Mouse (Mus musculus) forebrain, embryonic 16.5 days (tissue): ENCODE measurements at regions not wholly inside any gene's neighbourhood (a gene's known extent, or its start where the extent isn't known, plus 50 kb on each side); places are given as distances from the start of the nearest gene placed in this dataset.

Source experiments
- ATAC-seq: fragments of 200-750 bp; cut with Nextera tagmentation; 2 replicates; pipeline ENCODE4 v1.8.0; 2017; ENCODE audit warnings: mild to moderate bottlenecking, moderate library complexity
- H3K27ac ChIP-seq: fragments of 300-500 bp; sonication (generic); 2 replicates; pipeline ENCODE4 v1.5.1; 2014; ENCODE audit warnings: low read length, control low read depth
- H3K27me3 ChIP-seq: fragments of 300-500 bp; sonication (generic); replicated peaks from 2 replicates; pipeline ENCODE4 v1.6.1; 2014; ENCODE audit warnings: low read length; ENCODE audit not compliant: control insufficient read depth, insufficient read depth
- H3K36me3 ChIP-seq: fragments of 300-500 bp; sonication (generic); 2 replicates; pipeline ENCODE4 v1.6.1; 2014; ENCODE audit not compliant: control insufficient read depth, insufficient read depth
- H3K4me1 ChIP-seq: fragments of 300-500 bp; sonication (generic); replicated peaks from 2 replicates; pipeline ENCODE4 v1.6.1; 2014; ENCODE audit warnings: low read length; ENCODE audit not compliant: control insufficient read depth, insufficient read depth
- H3K4me2 ChIP-seq: fragments of 300-500 bp; sonication (generic); 2 replicates; pipeline ENCODE4 v1.6.1; 2014; ENCODE audit warnings: mild to moderate bottlenecking, low read length, control low read depth
- H3K4me3 ChIP-seq: fragments of 300-500 bp; sonication (generic); replicated peaks from 2 replicates; pipeline ENCODE4 v1.5.1; 2014; ENCODE audit warnings: mild to moderate bottlenecking, low read length, control low read depth
- H3K9ac ChIP-seq: fragments of 300-500 bp; sonication (generic); replicated peaks from 2 replicates; pipeline ENCODE4 v1.6.1; 2014; ENCODE audit warnings: low read depth, low read length, control low read depth
- H3K9me3 ChIP-seq: fragments of 300-500 bp; sonication (generic); 2 replicates; pipeline ENCODE4 v1.6.1; 2016; ENCODE audit warnings: low read length; ENCODE audit not compliant: control insufficient read depth
- WGBS: fragments of 180-500 bp; shearing (Covaris S2); extraction: QIAGEN DNeasy Blood & Tissue Kit; methylation state at CpG from one replicate; pipeline ENCODE4 v1.1.7; 2014; 5-methylcytosine and 5-hydroxymethylcytosine counted together

DNA sequence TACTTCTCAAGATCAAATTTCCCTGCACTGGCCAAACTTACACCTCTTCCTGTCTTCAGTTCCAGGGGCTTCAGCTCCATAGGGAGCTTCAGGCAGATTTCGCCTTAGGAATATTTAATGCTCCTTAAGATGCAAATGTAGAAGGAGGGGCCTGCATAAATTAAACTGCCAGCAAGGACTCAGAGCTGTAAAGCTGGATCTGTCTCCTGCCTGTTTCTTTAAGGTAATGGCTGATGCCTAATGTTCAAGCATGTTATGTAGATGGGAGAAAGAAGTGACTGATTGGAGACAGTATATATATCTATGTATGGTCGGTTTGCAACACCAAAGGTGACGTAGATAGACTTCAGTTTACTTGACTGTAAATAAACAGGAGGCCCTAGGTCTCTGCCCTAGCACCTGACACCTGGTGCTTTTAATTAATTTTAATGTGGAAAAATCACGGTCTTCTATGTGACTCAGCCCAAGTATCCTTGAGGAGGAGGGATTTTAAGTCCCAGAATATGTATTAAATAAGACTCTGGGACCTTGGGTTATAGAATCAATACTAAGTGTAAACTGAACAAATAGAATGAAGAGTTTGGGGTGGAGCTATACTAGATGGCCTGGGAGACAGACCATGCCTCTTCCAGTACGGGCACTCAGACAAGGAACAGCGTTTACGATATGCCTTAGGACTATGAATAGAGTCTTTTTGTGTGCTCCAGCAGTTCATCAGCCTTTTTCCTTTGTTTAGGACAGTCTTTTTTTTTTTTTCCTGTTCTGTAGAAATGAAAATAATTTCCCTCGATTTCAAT lies 651.7 kb upstream of the Lmcd1 start:
- no peak overlapping the region for H3K4me3 ChIP-seq
- H3K27ac ChIP-seq = no peak overlapping the region
- H3K9me3 ChIP-seq = no peaks in the 10 kb centered on the region
- no peaks in the 10 kb centered on the region for H3K27me3 ChIP-seq
- peak; percentile 78 for ATAC-seq
- H3K9ac ChIP-seq = no peak overlapping the region
- no peak overlapping the region for H3K4me2 ChIP-seq
- no peaks in the 10 kb centered on the region for H3K4me1 ChIP-seq
- H3K36me3 ChIP-seq = no peaks in the 10 kb centered on the region
- 21% methylated on average over 8 of the region's 8 CpGs for WGBS

- no peaks in the 10 kb centered on the region for H3K27me3 ChIP-seq
- H3K36me3 ChIP-seq = no peaks in the 10 kb centered on the region
- no peaks in the 10 kb centered on the region for H3K9me3 ChIP-seq
- WGBS = 9% methylated on average over 7 of the region's 7 CpGs
- H3K4me3 ChIP-seq = no peak overlapping the region
- H3K27ac ChIP-seq = no peak overlapping the region
- ATAC-seq = peak; percentile 67
- no peak overlapping the region for H3K4me2 ChIP-seq
- no peak overlapping the region for H3K9ac ChIP-seq
- no peaks in the 10 kb centered on the region for H3K4me1 ChIP-seq
Observed at GRCm38 (mm10) chr6:111622481-111623139, 650.9 kb upstream of the Lmcd1 start.

DNA sequence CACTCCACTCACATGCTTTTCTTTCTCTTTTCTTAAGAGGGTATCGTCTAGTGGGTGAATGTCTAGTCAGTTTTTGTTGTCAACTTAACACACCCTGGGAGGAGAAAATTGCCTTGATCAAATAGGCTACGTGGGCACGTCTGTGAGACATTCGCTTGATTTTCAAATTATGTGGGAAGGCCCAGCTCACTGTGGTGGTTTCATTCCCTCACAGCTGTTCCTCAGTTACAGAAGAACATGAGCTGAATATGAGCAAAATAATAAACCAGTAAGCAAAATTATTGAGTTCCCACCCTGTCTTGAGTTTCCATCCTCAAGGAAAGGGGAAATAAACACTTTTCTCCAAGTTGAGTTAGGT lies 650.4 kb upstream of the Lmcd1 start:
- no peaks in the 10 kb centered on the region for H3K27me3 ChIP-seq
- no peaks in the 10 kb centered on the region for H3K36me3 ChIP-seq
- H3K4me2 ChIP-seq = no peak overlapping the region
- no peak for ATAC-seq
- H3K9me3 ChIP-seq = no peaks in the 10 kb centered on the region
- no peaks in the 10 kb centered on the region for H3K4me1 ChIP-seq
- WGBS = 58% methylated on average over 4 of the region's 4 CpGs
- H3K9ac ChIP-seq = no peak overlapping the region
- no peak overlapping the region for H3K27ac ChIP-seq
- no peak overlapping the region for H3K4me3 ChIP-seq

DNA sequence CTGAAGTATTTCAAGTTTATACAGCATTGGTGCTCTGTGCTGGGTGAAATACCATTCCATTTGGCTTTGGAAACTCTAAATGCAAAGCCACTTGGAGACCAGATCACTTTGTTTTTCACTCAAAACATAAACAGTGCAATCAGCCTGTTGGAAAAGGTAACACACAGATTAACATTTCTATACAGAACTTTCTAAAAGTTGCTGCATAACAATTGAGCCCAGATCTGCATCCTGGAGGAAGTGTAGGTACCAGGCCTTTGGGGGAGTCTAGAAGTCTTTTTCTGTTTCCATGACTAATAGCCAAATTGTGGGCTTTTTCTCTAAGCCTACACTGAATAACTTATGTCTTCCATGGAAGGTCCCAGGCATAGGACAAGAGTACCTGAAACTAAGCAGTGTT lies 648.1 kb upstream of the Lmcd1 start:
- Histone ChIP-seq H3K27ac (no peak overlapping the region), H3K27me3 (no peaks in the 10 kb centered on the region), H3K4me1 (no peaks in the 10 kb centered on the region), H3K4me2 (no peak overlapping the region), H3K9ac (no peak overlapping the region), H3K9me3 (no peaks in the 10 kb centered on the region), H3K4me3 (no peak overlapping the region), H3K36me3 (no peaks in the 10 kb centered on the region)
- no peak for ATAC-seq

DNA sequence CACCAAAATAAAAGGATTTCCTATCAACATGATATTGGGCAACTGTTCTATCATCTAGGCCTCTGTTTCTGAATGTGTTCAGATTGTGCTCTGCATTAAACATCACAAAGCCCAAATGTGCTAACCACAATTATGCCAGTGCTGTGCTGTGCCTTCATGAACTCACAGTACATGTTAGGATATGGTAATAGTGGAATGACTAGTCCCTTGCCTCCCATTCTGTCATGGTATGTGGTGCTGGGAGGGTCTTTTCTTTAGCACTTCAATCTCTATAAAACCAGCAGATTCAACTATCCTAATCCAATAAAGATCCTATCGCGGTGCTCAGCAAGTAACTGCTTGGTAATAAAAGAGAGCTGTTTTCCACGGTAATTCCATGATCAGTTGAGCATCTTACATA lies 620.8 kb upstream of the Lmcd1 start:
- WGBS = 100% methylated on average over 3 of the region's 3 CpGs
- no peaks in the 10 kb centered on the region for H3K27me3 ChIP-seq
- no peak overlapping the region for H3K9ac ChIP-seq
- no peaks in the 10 kb centered on the region for H3K9me3 ChIP-seq
- no peak overlapping the region for H3K4me2 ChIP-seq
- H3K27ac ChIP-seq = no peak overlapping the region
- H3K4me1 ChIP-seq = no peaks in the 10 kb centered on the region
- no peak overlapping the region for H3K4me3 ChIP-seq
- no peak for ATAC-seq
- H3K36me3 ChIP-seq = no peaks in the 10 kb centered on the region

DNA sequence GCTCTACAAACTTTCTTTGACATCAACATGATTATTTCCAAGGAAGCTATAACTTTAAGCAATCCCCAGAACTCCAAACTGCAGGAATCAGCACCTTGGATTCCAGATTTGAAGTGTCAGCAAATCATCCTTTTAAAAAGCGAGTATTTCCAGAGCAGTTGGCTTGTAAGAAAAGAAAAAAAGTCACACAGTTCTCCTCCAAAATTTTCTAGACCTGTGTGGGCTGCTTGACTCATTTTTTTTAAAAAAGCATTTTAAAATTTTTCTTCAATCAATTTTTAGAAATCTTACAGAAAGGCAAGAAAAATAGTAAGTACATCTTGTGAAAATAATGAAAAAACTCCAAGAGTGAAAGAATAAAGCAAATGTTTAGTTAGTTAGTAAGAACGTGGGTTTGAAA lies 613.6 kb upstream of the Lmcd1 start:
- 63% methylated on average over 2 of the region's 2 CpGs for WGBS
- no peaks in the 10 kb centered on the region for H3K4me1 ChIP-seq
- H3K27me3 ChIP-seq = no peaks in the 10 kb centered on the region
- no peak overlapping the region for H3K4me3 ChIP-seq
- no peak overlapping the region for H3K4me2 ChIP-seq
- no peak overlapping the region for H3K27ac ChIP-seq
- no peak for ATAC-seq
- H3K9me3 ChIP-seq = no peaks in the 10 kb centered on the region
- no peaks in the 10 kb centered on the region for H3K36me3 ChIP-seq
- H3K9ac ChIP-seq = no peak overlapping the region

DNA sequence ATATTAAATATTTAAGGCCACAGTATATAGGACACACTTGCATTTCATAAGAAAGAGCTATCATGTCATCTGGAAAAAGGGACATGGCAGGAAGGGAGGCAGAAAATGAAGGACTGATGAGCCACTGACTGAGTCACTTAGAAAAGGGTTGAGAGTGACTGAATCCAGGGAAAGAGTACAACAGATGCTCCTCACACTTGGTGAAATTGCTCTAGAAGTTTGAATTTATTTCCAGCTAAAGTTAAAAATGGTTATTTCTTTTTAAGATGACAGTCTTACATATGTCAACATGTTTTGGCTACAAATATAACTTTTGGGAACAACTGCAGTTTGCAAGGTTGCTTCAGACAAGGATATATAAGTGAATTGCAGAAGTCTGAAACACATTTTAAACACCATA lies 609.0 kb upstream of the Lmcd1 start:
- H3K36me3 ChIP-seq = no peaks in the 10 kb centered on the region
- H3K27me3 ChIP-seq = no peaks in the 10 kb centered on the region
- H3K9me3 ChIP-seq = no peaks in the 10 kb centered on the region
- no peaks in the 10 kb centered on the region for H3K4me1 ChIP-seq
- H3K4me3 ChIP-seq = no peak overlapping the region
- no peak overlapping the region for H3K4me2 ChIP-seq
- H3K27ac ChIP-seq = no peak overlapping the region
- H3K9ac ChIP-seq = no peak overlapping the region
- no peak for ATAC-seq

DNA sequence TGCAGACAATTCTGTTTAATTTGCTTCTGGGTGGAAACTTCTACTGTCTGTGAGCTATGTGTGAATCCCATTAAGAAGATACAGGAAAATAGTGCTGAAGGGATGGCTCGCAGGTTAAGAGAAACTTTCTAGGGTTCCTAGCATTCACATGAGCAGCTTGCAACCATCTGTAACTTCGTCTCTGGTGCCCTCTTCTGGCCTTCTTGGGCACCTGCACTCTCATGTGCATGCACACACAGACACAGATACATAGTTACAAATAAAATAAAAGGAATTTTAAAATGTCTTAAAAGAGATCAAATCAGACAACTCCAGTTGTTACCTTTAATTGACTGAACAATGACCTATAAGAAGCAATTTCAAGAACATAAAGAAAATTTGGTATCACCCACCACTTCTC lies 588.6 kb upstream of the Lmcd1 start:
- 79% methylated on average over 2 of the region's 2 CpGs for WGBS
- no peaks in the 10 kb centered on the region for H3K4me1 ChIP-seq

GRCm38 (mm10) chr6:111702864-111703263 lies 570.7 kb upstream of the Lmcd1 start:
- H3K4me1 ChIP-seq = no peaks in the 10 kb centered on the region
- peak; percentile 67 for ATAC-seq
- no peak overlapping the region for H3K9ac ChIP-seq
- no peaks in the 10 kb centered on the region for H3K36me3 ChIP-seq
- no peaks in the 10 kb centered on the region for H3K27me3 ChIP-seq
- H3K9me3 ChIP-seq = no peaks in the 10 kb centered on the region
- WGBS = 64% methylated on average over 1 of the region's 1 CpGs
- no peak overlapping the region for H3K27ac ChIP-seq
- H3K4me2 ChIP-seq = no peak overlapping the region
- H3K4me3 ChIP-seq = no peak overlapping the region

More for the DNA sequence above, 588.6 kb upstream of the Lmcd1 start:
- Histone ChIP-seq H3K27ac (no peak overlapping the region), H3K4me3 (no peak overlapping the region), H3K9me3 (no peaks in the 10 kb centered on the region), H3K36me3 (no peaks in the 10 kb centered on the region), H3K27me3 (no peaks in the 10 kb centered on the region), H3K9ac (no peak overlapping the region), H3K4me2 (no peak overlapping the region)
- ATAC-seq = no peak
